Mouse (Mus musculus): ENCODE measurements at regions not wholly inside any gene's neighbourhood (a gene's known extent, or its start where the extent isn't known, plus 50 kb on each side); places are given as distances from the start of the nearest gene placed in this dataset.

DNA sequence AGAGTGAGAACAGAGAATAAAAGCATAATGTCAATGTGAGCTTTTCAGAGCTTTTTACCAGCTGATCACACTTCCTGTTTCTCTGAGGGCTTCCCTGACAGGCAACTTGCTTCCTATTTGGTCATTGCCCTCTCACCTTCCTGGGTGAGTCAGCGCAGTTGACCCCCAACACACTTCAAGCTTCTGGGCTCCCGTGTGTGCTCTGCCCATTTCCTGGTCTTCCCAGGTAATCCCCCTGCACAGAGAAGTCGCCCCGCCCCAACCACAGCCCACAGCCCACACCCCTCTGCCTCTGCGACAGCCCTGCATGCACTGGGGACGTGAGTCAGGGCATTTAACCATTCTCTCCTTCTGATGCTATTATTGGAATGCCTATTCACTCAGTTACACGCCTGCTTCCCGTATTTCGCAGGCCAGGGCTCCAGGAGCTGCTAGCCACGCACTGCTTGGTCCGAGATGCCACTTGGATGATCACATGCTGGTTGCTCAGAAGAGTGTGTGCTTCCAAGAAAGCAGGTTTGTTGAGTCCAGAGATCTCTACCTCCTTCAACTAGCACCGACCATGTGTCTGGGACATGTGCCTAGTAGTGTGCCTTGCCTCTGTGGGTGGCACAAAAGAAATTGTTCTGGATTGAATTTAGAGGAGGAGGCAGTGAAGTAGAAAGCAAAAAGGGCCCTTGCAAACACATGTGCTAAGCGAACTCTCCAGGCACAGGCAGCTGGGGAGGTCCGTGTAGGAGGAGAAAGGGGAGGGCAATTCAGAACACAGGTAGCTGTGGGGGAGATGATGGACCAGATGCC lies 227.4 kb downstream of the Pik3r1 start:
- TF ChIP-seq CTCF (IDR thresholded peaks at IDR 0.05; ENCODE audit: low read depth) (no peak), EP300 (IDR thresholded peaks at IDR 0.05; ENCODE audit: low read depth) (no peak)
- Histone ChIP-seq H3K4me3 (ENCODE audit: insufficient read depth in 1 of 2, low read depth in 2 of 2, low read length in 2 of 2) (no peak overlapping the region), H3K4me1 (replicated peaks; ENCODE audit: control insufficient read depth in 2 of 2, insufficient read depth in 2 of 2, low read length in 1 of 2) (peaks cover 33 to 49% of the 10 kb centered on the region in 2 experiments), H3K27me3 (ENCODE audit: control insufficient read depth, insufficient read depth, low read length) (no peaks in the 10 kb centered on the region), H3K36me3 (replicated peaks; ENCODE audit: control insufficient read depth, insufficient read depth, low read depth) (no peaks in the 10 kb centered on the region), H3K9ac (replicated peaks) (0 out of 2 replicates have a peak overlapping the region, but pooled peaks have one; percentile 14), H3K4me2 (ENCODE audit: low read depth) (peak overlapping the region; percentile 3), H3K9me3 (ENCODE audit: control insufficient read depth, low read length) (no peaks in the 10 kb centered on the region), H3K27ac (no peak overlapping the region)
- peak; percentile 43 for ATAC-seq (ENCODE audit: insufficient read depth)
- DNase-seq (ENCODE audit: low read depth in 3 of 3, low spot score in 3 of 3) = no peak
- 14% methylated on average over 14 of the region's 14 CpGs for WGBS (ENCODE audit: insufficient replicate concordance)

GRCm38 (mm10) chr13:101538110-101538509 lies 229.9 kb downstream of the Pik3r1 start:
- no peak for TF ChIP-seq EP300 (IDR thresholded peaks at IDR 0.05; ENCODE audit: low read depth)
- TF ChIP-seq CTCF (IDR thresholded peaks at IDR 0.05; ENCODE audit: low read depth) = no peak
- H3K36me3 ChIP-seq (replicated peaks; ENCODE audit: control insufficient read depth, insufficient read depth, low read depth) = no peaks in the 10 kb centered on the region
- no peaks in the 10 kb centered on the region for H3K9me3 ChIP-seq (ENCODE audit: control insufficient read depth, low read length)
- no peak overlapping the region for H3K9ac ChIP-seq (replicated peaks)
- 13% methylated on average over 1 of the region's 1 CpGs for WGBS (ENCODE audit: insufficient replicate concordance)
- ATAC-seq (ENCODE audit: insufficient read depth) = no peak
- H3K4me3 ChIP-seq (ENCODE audit: insufficient read depth in 1 of 2, low read depth in 2 of 2, low read length in 2 of 2) = no peak overlapping the region
- no peak for DNase-seq (ENCODE audit: low read depth in 3 of 3, low spot score in 3 of 3)
- H3K4me2 ChIP-seq (ENCODE audit: low read depth) = no peak overlapping the region
- peaks cover 17 to 33% of the 10 kb centered on the region in 2 experiments for H3K4me1 ChIP-seq (replicated peaks; ENCODE audit: control insufficient read depth in 2 of 2, insufficient read depth in 2 of 2, low read length in 1 of 2)
- no peak overlapping the region for H3K27ac ChIP-seq
- no peaks in the 10 kb centered on the region for H3K27me3 ChIP-seq (ENCODE audit: control insufficient read depth, insufficient read depth, low read length)

DNA sequence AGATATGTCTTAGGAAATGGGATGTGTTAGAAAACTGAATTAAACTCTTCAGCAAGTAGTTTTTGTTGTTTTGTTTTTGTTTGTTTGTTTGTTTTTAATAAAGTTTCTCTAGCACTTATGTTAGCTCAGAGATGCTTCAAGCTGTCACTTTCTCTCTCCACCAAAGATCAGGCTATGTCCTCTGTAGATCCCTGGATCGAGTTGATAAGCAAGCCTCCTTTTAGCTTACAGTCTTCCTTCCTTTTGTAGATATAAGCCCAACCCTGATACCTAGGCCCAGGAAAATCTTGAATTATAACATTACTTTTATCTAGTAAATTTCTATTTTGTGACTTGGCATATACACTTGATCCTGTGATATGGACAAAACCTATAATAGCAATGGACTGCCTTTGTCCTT lies 232.0 kb downstream of the Pik3r1 start:
- ATAC-seq (ENCODE audit: insufficient read depth) (no peak), DNase-seq (ENCODE audit: low read depth in 3 of 3, low spot score in 3 of 3) (no peak)
- 38% methylated on average over 1 of the region's 1 CpGs for WGBS (ENCODE audit: insufficient replicate concordance)
- Histone ChIP-seq H3K27me3 (ENCODE audit: control insufficient read depth, insufficient read depth, low read length) (no peaks in the 10 kb centered on the region), H3K9me3 (ENCODE audit: control insufficient read depth, low read length) (no peaks in the 10 kb centered on the region), H3K4me3 (ENCODE audit: insufficient read depth in 1 of 2, low read depth in 2 of 2, low read length in 2 of 2) (no peak overlapping the region), H3K9ac (replicated peaks) (no peak overlapping the region), H3K36me3 (replicated peaks; ENCODE audit: control insufficient read depth, insufficient read depth, low read depth) (no peaks in the 10 kb centered on the region), H3K4me2 (ENCODE audit: low read depth) (no peak overlapping the region), H3K27ac (no peak overlapping the region), H3K4me1 (replicated peaks; ENCODE audit: control insufficient read depth in 2 of 2, insufficient read depth in 2 of 2, low read length in 1 of 2) (peaks cover 17 to 25% of the 10 kb centered on the region in 2 experiments)
- TF ChIP-seq EP300 (IDR thresholded peaks at IDR 0.05; ENCODE audit: low read depth) (no peak), CTCF (IDR thresholded peaks at IDR 0.05; ENCODE audit: low read depth) (no peak)

- Histone ChIP-seq H3K27me3 (ENCODE audit: control insufficient read depth, insufficient read depth, low read length) (no peaks in the 10 kb centered on the region), H3K9me3 (ENCODE audit: control insufficient read depth, low read length) (no peaks in the 10 kb centered on the region), H3K4me2 (ENCODE audit: low read depth) (no peak overlapping the region), H3K4me3 (ENCODE audit: insufficient read depth in 1 of 2, low read depth in 2 of 2, low read length in 2 of 2) (no peak overlapping the region), H3K36me3 (replicated peaks; ENCODE audit: control insufficient read depth, insufficient read depth, low read depth) (no peaks in the 10 kb centered on the region), H3K9ac (replicated peaks) (0 out of 2 replicates have a peak overlapping the region, but pooled peaks have one; percentile 13), H3K27ac (no peak overlapping the region), H3K4me1 (replicated peaks; ENCODE audit: control insufficient read depth in 2 of 2, insufficient read depth in 2 of 2, low read length in 1 of 2) (peaks cover 12 to 19% of the 10 kb centered on the region in 2 experiments)
- TF ChIP-seq CTCF (IDR thresholded peaks at IDR 0.05; ENCODE audit: low read depth) (no peak), EP300 (IDR thresholded peaks at IDR 0.05; ENCODE audit: low read depth) (no peak)
- ATAC-seq (ENCODE audit: insufficient read depth) = no peak
- WGBS (ENCODE audit: insufficient replicate concordance) = 84% methylated on average over 3 of the region's 3 CpGs
- no peak for DNase-seq (ENCODE audit: low read depth in 3 of 3, low spot score in 3 of 3)
Observed at GRCm38 (mm10) chr13:101535331-101535866, 232.6 kb downstream of the Pik3r1 start.

- H3K27me3 ChIP-seq (ENCODE audit: control insufficient read depth, insufficient read depth, low read length) = no peaks in the 10 kb centered on the region
- no peak overlapping the region for H3K9ac ChIP-seq (replicated peaks)
- no peak overlapping the region for H3K27ac ChIP-seq
- TF ChIP-seq CTCF (IDR thresholded peaks at IDR 0.05; ENCODE audit: low read depth) (no peak), EP300 (IDR thresholded peaks at IDR 0.05; ENCODE audit: low read depth) (no peak)
- 76% methylated on average over 6 of the region's 6 CpGs for WGBS (ENCODE audit: insufficient replicate concordance)
- H3K4me1 ChIP-seq (replicated peaks; ENCODE audit: control insufficient read depth in 2 of 2, insufficient read depth in 2 of 2, low read length in 1 of 2) = peaks cover 5 to 14% of the 10 kb centered on the region in 2 experiments
- no peaks in the 10 kb centered on the region for H3K9me3 ChIP-seq (ENCODE audit: control insufficient read depth, low read length)
- H3K4me3 ChIP-seq (ENCODE audit: insufficient read depth in 1 of 2, low read depth in 2 of 2, low read length in 2 of 2) = no peak overlapping the region
- no peaks in the 10 kb centered on the region for H3K36me3 ChIP-seq (replicated peaks; ENCODE audit: control insufficient read depth, insufficient read depth, low read depth)
- ATAC-seq (ENCODE audit: insufficient read depth) (no peak), DNase-seq (ENCODE audit: low read depth in 3 of 3, low spot score in 3 of 3) (no peak)
- no peak overlapping the region for H3K4me2 ChIP-seq (ENCODE audit: low read depth)
Observed at GRCm38 (mm10) chr13:101534490-101534889, 233.5 kb downstream of the Pik3r1 start.

All from liver, embryonic 14.5 days (tissue).